Mouse (Mus musculus) heart, postnatal 4 days (tissue): ENCODE data around the gene Tnpo3. TPM values are rescaled to one million over a fixed set of nuclear protein-coding genes. Genes with fewer than 3 reads are reported as not detected.
"Not testable (repeated sequence)": the region's sequence is repeated elsewhere in the genome, so short reads cannot be mapped to it uniquely, and the experiment has no call there.

Experiments
- DNase-seq: peaks from one replicate; pipeline ENCODE4 v3.0.0; 2021
- total RNA-seq, 2 experiments: library from RNA; stranded (reverse); gene quantifications; 2 replicates each; pipeline ENCODE4 v1.2.3; 2021

The Tnpo3 gene
- total RNA-seq, 2 experiments from 2014 or later: 52.2 to 54.6 TPM

GRCm38 (mm10) chr6:29620840-29621543 is 11.3 kb upstream of the Tnpo3 start:
- DNase-seq: no peak

- DNase-seq: no peak
These were observed 10.5 kb upstream of the Tnpo3 start for GRCm38 (mm10) chr6:29620176-29620575.

GRCm38 (mm10) chr6:29610020-29610640 is 443 bp upstream of the Tnpo3 start:
- not testable (repeated sequence) for DNase-seq

- DNase-seq: no peak
These were observed 9.5 kb downstream of the Tnpo3 start for GRCm38 (mm10) chr6:29600188-29600587.

- no peak for DNase-seq
These were observed 14.0 kb downstream of the Tnpo3 start for GRCm38 (mm10) chr6:29595656-29596055.

- DNase-seq: no peak
These were observed 28.5 kb downstream of the Tnpo3 start for GRCm38 (mm10) chr6:29581202-29581601.

- no peak for DNase-seq
These were observed 28.9 kb downstream of the Tnpo3 start for GRCm38 (mm10) chr6:29580770-29581169.

GRCm38 (mm10) chr6:29576388-29576787 is 33.3 kb downstream of the Tnpo3 start:
- DNase-seq: not testable (repeated sequence)

GRCm38 (mm10) chr6:29557112-29557511 is 52.6 kb downstream of the Tnpo3 start:
- DNase-seq: no peak

- no peak for DNase-seq
These were observed 57.2 kb downstream of the Tnpo3 start for GRCm38 (mm10) chr6:29552526-29552925.

- DNase-seq: no peak
These were observed 61.6 kb downstream of the Tnpo3 start for GRCm38 (mm10) chr6:29548086-29548485.

GRCm38 (mm10) chr6:29547582-29547981 is 62.1 kb downstream of the Tnpo3 start:
- no peak for DNase-seq

GRCm38 (mm10) chr6:29545611-29546010 is 64.1 kb downstream of the Tnpo3 start:
- DNase-seq: no peak

- no peak for DNase-seq
These were observed 68.7 kb downstream of the Tnpo3 start for GRCm38 (mm10) chr6:29540956-29541355.

- DNase-seq: no peak
These were observed 69.5 kb downstream of the Tnpo3 start for GRCm38 (mm10) chr6:29540223-29540622.

- DNase-seq: no peak
These were observed 70.2 kb downstream of the Tnpo3 start for GRCm38 (mm10) chr6:29539502-29539901.

- no peak for DNase-seq
These were observed 72.5 kb downstream of the Tnpo3 start for GRCm38 (mm10) chr6:29537221-29537620.

GRCm38 (mm10) chr6:29536651-29537193 is 73.0 kb downstream of the Tnpo3 start:
- DNase-seq: peak; percentile 35

GRCm38 (mm10) chr6:29535316-29535715 is 74.4 kb downstream of the Tnpo3 start:
- peak; percentile 57 for DNase-seq

- no peak for DNase-seq
These were observed 79.6 kb downstream of the Tnpo3 start for GRCm38 (mm10) chr6:29530050-29530449.

GRCm38 (mm10) chr6:29529444-29529820 is 80.3 kb downstream of the Tnpo3 start:
- no peak for DNase-seq

GRCm38 (mm10) chr6:29528561-29529443 is 80.9 kb downstream of the Tnpo3 start:
- DNase-seq: no peak

GRCm38 (mm10) chr6:29528165-29528505 is 81.6 kb downstream of the Tnpo3 start:
- no peak for DNase-seq
